Mouse (Mus musculus) neural tube, embryonic 12.5 days (tissue): ENCODE measurements around the gene Ints6l. TPM values are rescaled to one million over a fixed set of nuclear protein-coding genes. Genes with fewer than 3 reads are reported as not detected.

Experiments used
- ATAC-seq: fragments of 200-750 bp; cut with Nextera tagmentation; 2 replicates; pipeline ENCODE4 v1.8.0; 2017; ENCODE audit warnings: low read depth, mild to moderate bottlenecking, moderate TSS enrichment, moderate library complexity; ENCODE audit not compliant: low FRiP score
- H3K27ac ChIP-seq: fragments of 300-500 bp; sonication (generic); 2 replicates; pipeline ENCODE4 v1.5.1; 2016
- H3K27me3 ChIP-seq: fragments of 300-500 bp; sonication (generic); replicated peaks from 2 replicates; pipeline ENCODE4 v1.6.1; 2016; ENCODE audit warnings: mild to moderate bottlenecking
- H3K36me3 ChIP-seq: fragments of 300-500 bp; sonication (generic); 2 replicates; pipeline ENCODE4 v1.6.1; 2016; ENCODE audit warnings: mild to moderate bottlenecking
- H3K4me1 ChIP-seq: fragments of 300-500 bp; sonication (generic); 2 replicates; pipeline ENCODE4 v1.6.1; 2016
- H3K4me2 ChIP-seq: fragments of 300-500 bp; sonication (generic); replicated peaks from 2 replicates; pipeline ENCODE4 v1.6.1; 2016; ENCODE audit warnings: mild to moderate bottlenecking
- H3K4me3 ChIP-seq: fragments of 300-500 bp; sonication (generic); 2 replicates; pipeline ENCODE4 v1.5.1; 2016
- H3K9ac ChIP-seq: fragments of 300-500 bp; sonication (generic); 2 replicates; pipeline ENCODE4 v1.6.1; 2016; ENCODE audit warnings: mild to moderate bottlenecking
- H3K9me3 ChIP-seq: fragments of 300-500 bp; sonication (generic); 2 replicates; pipeline ENCODE4 v1.6.1; 2016; ENCODE audit warnings: mild to moderate bottlenecking
- WGBS: fragments of 180-500 bp; shearing (Covaris S2); methylation state at CpG from one replicate; pipeline ENCODE4 v1.1.7; 2016; 5-methylcytosine and 5-hydroxymethylcytosine counted together
- polyA plus RNA-seq: library from polyadenylated mRNA; unstranded; fragments of >200 nt; fragmentation: Nextera tagmentation; extraction: Ambion mirVana; gene quantifications from 2 replicates; pipeline ENCODE4 v1.2.1, GENCODE M21; 2016

The Ints6l gene
- polyA plus RNA-seq, 1 experiment from 2014 or later: 22.0 TPM

GRCm38 (mm10) chrX:56553584-56553983 lies 98.9 kb downstream of the Ints6l start:
- Histone ChIP-seq H3K9ac (no peak overlapping the region), H3K27me3 (no peaks in the 10 kb centered on the region), H3K4me1 (no peaks in the 10 kb centered on the region), H3K36me3 (no peaks in the 10 kb centered on the region), H3K4me2 (no peak overlapping the region), H3K9me3 (no peaks in the 10 kb centered on the region), H3K4me3 (no peak overlapping the region), H3K27ac (no peak overlapping the region)
- WGBS: 80% methylated on average over 3 of the region's 3 CpGs
- ATAC-seq: no peak

Other genes with a start within 250 kb of the Ints6l start
- gene Gm773, start 242.0 kb upstream of the Ints6l start, polyA plus RNA-seq: not detected in 2 replicates
- 4.4 and 5.6 TPM in 2 replicates for gene Zfp449, start 108.5 kb upstream of the Ints6l start, polyA plus RNA-seq
- gene Smim10l2a, start 80.3 kb upstream of the Ints6l start, polyA plus RNA-seq: 8.4 and 9.5 TPM in 2 replicates
- 0.94 TPM in 1 of 2 replicates, not detected in the other for gene Gm2174, start 6.9 kb upstream of the Ints6l start, polyA plus RNA-seq
- not detected in 2 replicates for gene Gm10477, start 69.9 kb downstream of the Ints6l start, polyA plus RNA-seq
- not detected in 2 replicates for gene Gm648, start 94.7 kb downstream of the Ints6l start, polyA plus RNA-seq
- gene Mmgt1, start 143.2 kb downstream of the Ints6l start, polyA plus RNA-seq: 49.7 and 52.9 TPM in 2 replicates
- gene Slc9a6, start 154.9 kb downstream of the Ints6l start, polyA plus RNA-seq: 31.1 and 31.2 TPM in 2 replicates